Mouse (Mus musculus): Measurements from ENCODE around the gene Pla2g1b.

Pla2g1b gene

DNA sequence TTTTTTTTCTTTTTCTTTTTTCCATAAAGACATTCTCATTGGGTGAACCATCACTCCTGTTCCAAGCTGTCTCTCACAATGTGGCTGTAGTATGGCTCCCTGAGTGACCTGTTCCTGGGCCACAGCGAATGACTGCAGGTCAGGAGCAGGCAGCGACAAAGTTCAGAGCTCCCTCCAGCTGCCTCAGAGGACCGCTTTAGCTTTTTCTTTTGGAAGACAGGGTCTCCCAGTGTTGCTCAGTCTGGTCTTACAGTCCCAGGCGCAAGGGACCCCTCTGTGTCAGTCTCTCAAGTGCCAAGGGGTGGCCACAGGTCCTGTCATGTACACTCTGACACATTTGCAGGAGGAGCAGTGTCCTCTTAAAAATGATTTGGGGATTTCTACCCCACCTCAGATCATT lies 56.5 kb downstream of the Pla2g1b start:
- no peak for DNase-seq (ENCODE audit: low spot score in 2 of 2)

DNA sequence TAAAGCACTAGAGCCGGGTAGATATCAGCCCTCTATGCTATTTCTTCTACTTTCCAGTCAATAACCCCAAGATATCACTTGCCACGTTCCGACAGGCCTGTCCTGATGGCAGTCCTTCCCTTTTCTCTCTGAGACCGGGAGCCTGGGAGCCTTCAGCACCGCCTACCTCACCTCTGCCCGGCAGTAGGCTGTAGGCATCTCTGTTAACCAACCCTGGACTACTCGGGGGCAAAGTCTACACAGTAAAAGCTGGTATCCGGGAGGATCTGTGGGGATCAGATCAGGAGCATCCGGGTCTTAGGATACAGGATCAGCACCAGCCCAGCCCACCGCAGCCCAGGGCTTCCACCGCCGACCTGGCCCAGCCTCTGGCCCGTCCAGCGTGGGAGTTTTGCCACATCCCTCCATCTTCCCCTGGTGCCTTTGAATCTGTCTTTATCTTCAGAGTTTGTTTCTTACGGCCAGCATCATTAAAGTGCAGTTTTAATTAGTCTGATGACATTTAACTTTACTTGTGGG lies 57.0 kb downstream of the Pla2g1b start:
- no peak for DNase-seq (ENCODE audit: low spot score in 2 of 2)

DNA sequence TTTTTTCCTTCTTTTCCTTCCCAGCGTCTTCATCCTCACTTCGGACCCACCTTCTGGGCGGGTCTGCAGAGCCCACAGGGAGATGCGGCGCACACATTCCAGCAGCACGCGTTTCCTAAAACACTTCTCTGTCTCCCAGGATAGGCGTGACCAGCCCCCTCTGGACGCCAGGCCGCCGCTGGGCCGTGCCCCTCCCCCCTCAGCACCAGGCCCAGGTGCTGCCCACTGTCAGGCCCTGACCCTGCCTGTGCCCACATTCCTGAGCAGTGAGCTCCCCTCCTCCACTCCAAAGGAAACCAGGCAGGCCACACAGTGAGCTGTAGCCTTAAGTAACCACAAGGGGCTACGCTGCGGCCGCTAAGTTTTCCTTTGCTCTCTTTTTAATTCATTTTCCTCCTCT lies 57.9 kb downstream of the Pla2g1b start:
- DNase-seq (ENCODE audit: low spot score in 2 of 2) = no peak
